In genomic region chr14:62353793-62354192, GRCm38 (mm10) we compare ENCODE assay signal across 32 mouse cellular contexts.
"Had no signal": no experiment of that assay in that cellular context is flagged by ENCODE, and none has a peak within 500 bp of the region (broad histone marks: within the 10 kb centered on the region; RNA-seq: fewer than 3 reads in every experiment).

No protein-coding gene starts in this region.

- H3K4me3 ChIP-seq: limb, embryonic 10.5 days; limb, embryonic 12.5 days; limb, embryonic 13.5 days; limb, embryonic 15.5 days; liver, embryonic 12.5 days; liver, embryonic 13.5 days; liver, embryonic 15.5 days; lung, embryonic 15.5 days; megakaryocyte, embryonic 14.5 days; midbrain, embryonic 10.5 days; midbrain, embryonic 12.5 days; midbrain, embryonic 13.5 days; midbrain, embryonic 15.5 days; myocyte; neural tube, embryonic 12.5 days; neural tube, embryonic 13.5 days had no signal

- ATAC-seq: liver, embryonic 12.5 days; liver, postnatal 0 days; lung, postnatal 0 days; midbrain, embryonic 13.5 days; midbrain, embryonic 15.5 days; midbrain, embryonic 16.5 days had no signal

- H3K9ac ChIP-seq: limb, embryonic 12.5 days; limb, embryonic 13.5 days; limb, embryonic 15.5 days; liver, embryonic 12.5 days; liver, embryonic 13.5 days; liver, embryonic 14.5 days; liver, embryonic 15.5 days; liver, postnatal 0 days; lung, embryonic 14.5 days; lung, embryonic 15.5 days; midbrain, embryonic 12.5 days; midbrain, embryonic 15.5 days; neural tube, embryonic 12.5 days; neural tube, embryonic 13.5 days had no signal

- H3K27ac ChIP-seq: limb, embryonic 10.5 days; limb, embryonic 12.5 days; limb, embryonic 13.5 days; limb, embryonic 15.5 days; liver, embryonic 12.5 days; liver, embryonic 13.5 days; liver, embryonic 14.5 days; liver, embryonic 15.5 days; lung, embryonic 15.5 days; macrophage; midbrain, embryonic 12.5 days; midbrain, embryonic 13.5 days; midbrain, embryonic 15.5 days; neural tube, embryonic 12.5 days; neural tube, embryonic 13.5 days had no signal

- H3K4me1 ChIP-seq: liver, embryonic 12.5 days; liver, embryonic 13.5 days; liver, embryonic 15.5 days; lung, embryonic 15.5 days; midbrain, embryonic 12.5 days; midbrain, embryonic 15.5 days; neural tube, embryonic 12.5 days; neural tube, embryonic 13.5 days had no signal

- DNase-seq: left cerebral cortex, postnatal 4 days; liver; liver, embryonic 13.5 days; liver, postnatal 0 days; lung, adult 18-20 months; lung, adult 2 months; lung, embryonic 14.5 days; lung, postnatal 10 days; lung, postnatal 14 days; lung, postnatal 4 days; midbrain, embryonic 14.5 days had no signal

- H3K9me3 ChIP-seq: limb, embryonic 10.5 days; limb, embryonic 12.5 days; limb, embryonic 13.5 days; limb, embryonic 15.5 days; liver, embryonic 12.5 days; liver, embryonic 13.5 days; liver, embryonic 15.5 days; lung, embryonic 15.5 days; megakaryocyte, embryonic 14.5 days; midbrain, embryonic 10.5 days; midbrain, embryonic 12.5 days; midbrain, embryonic 13.5 days; midbrain, embryonic 15.5 days; neural tube, embryonic 12.5 days; neural tube, embryonic 13.5 days had no signal

- H3K4me2 ChIP-seq: limb, embryonic 12.5 days; limb, embryonic 13.5 days; limb, embryonic 15.5 days; liver, embryonic 11.5 days; liver, embryonic 12.5 days; liver, embryonic 13.5 days; liver, embryonic 15.5 days; lung, embryonic 14.5 days; lung, embryonic 15.5 days; midbrain, embryonic 11.5 days; midbrain, embryonic 12.5 days; midbrain, embryonic 13.5 days; midbrain, embryonic 15.5 days; neural tube, embryonic 12.5 days; neural tube, embryonic 13.5 days had no signal

- H3K27me3 ChIP-seq: limb, embryonic 12.5 days; limb, embryonic 13.5 days; limb, embryonic 15.5 days; liver, embryonic 12.5 days; liver, embryonic 13.5 days; liver, embryonic 15.5 days; lung, embryonic 15.5 days; megakaryocyte, embryonic 14.5 days; midbrain, embryonic 12.5 days; midbrain, embryonic 13.5 days; midbrain, embryonic 15.5 days; neural tube, embryonic 12.5 days; neural tube, embryonic 13.5 days had no signal

- H3K36me3 ChIP-seq: midbrain, embryonic 15.5 days; neural tube, embryonic 12.5 days had no signal
